Mouse (Mus musculus) liver, embryonic 13.5 days (tissue): ENCODE data around the gene Tox4. TPM values are rescaled to one million over a fixed set of nuclear protein-coding genes. Genes with fewer than 3 reads are reported as not detected.
A peak's percentile ranks its signal among the peaks of the same experiment; 100 is the strongest.

Experiments
- ATAC-seq: fragments of 200-750 bp; cut with Nextera tagmentation; 2 replicates; pipeline ENCODE4 v1.8.0; 2017; ENCODE audit warnings: low read depth, mild to moderate bottlenecking, moderate number of reproducible peaks, moderate library complexity
- DNase-seq: peaks from one replicate; pipeline ENCODE4 v3.0.0; 2022
- H3K27ac ChIP-seq: fragments of 300-500 bp; sonication (generic); 2 replicates; pipeline ENCODE4 v1.5.1; 2015; ENCODE audit warnings: moderate library complexity, mild to moderate bottlenecking, inconsistent platforms
- H3K27me3 ChIP-seq: fragments of 300-500 bp; sonication (generic); 2 replicates; pipeline ENCODE4 v1.6.1; 2015; ENCODE audit warnings: mild to moderate bottlenecking, inconsistent platforms
- H3K36me3 ChIP-seq: fragments of 300-500 bp; sonication (generic); 2 replicates; pipeline ENCODE4 v1.6.1; 2015; ENCODE audit warnings: mild to moderate bottlenecking, inconsistent platforms
- H3K4me1 ChIP-seq: fragments of 300-500 bp; sonication (generic); replicated peaks from 2 replicates; pipeline ENCODE4 v1.6.1; 2015; ENCODE audit warnings: inconsistent platforms
- H3K4me2 ChIP-seq: fragments of 300-500 bp; sonication (generic); 2 replicates; pipeline ENCODE4 v1.6.1; 2015; ENCODE audit warnings: inconsistent platforms, mild to moderate bottlenecking, moderate library complexity
- H3K4me3 ChIP-seq: fragments of 300-500 bp; sonication (generic); replicated peaks from 2 replicates; pipeline ENCODE4 v1.5.1; 2015; ENCODE audit warnings: mild to moderate bottlenecking, inconsistent platforms
- H3K9ac ChIP-seq: fragments of 300-500 bp; sonication (generic); 2 replicates; pipeline ENCODE4 v1.6.1; 2015; ENCODE audit warnings: mild to moderate bottlenecking, inconsistent platforms
- H3K9me3 ChIP-seq: fragments of 300-500 bp; sonication (generic); replicated peaks from 2 replicates; pipeline ENCODE4 v1.6.1; 2016; ENCODE audit warnings: inconsistent platforms
- WGBS: fragments of 180-500 bp; shearing (Covaris S2); methylation state at CpG from one replicate; pipeline ENCODE4 v1.1.7; 2015; ENCODE audit not compliant: insufficient replicate concordance; 5-methylcytosine and 5-hydroxymethylcytosine counted together
- polyA plus RNA-seq: library from polyadenylated mRNA; unstranded; fragments of >200 nt; fragmentation: Nextera tagmentation; extraction: Ambion mirVana; gene quantifications from 2 replicates; pipeline ENCODE4 v1.2.1, GENCODE M21; 2015

Gene Tox4
- polyA plus RNA-seq, 1 experiment from 2014 or later, result 19.8 TPM

GRCm38 (mm10) chr14:52314808-52315150 lies 35.8 kb downstream of the Tox4 start:
- no peak overlapping the region for H3K9ac ChIP-seq
- H3K36me3 ChIP-seq, result peaks cover 10% of the 10 kb centered on the region; the same call in 1 of the 2 replicates
- peaks cover 24% of the 10 kb centered on the region for H3K4me1 ChIP-seq
- peak overlapping the region; percentile 81 for H3K4me2 ChIP-seq
- H3K9me3 ChIP-seq, result no peaks in the 10 kb centered on the region
- peaks cover 51% of the 10 kb centered on the region for H3K27me3 ChIP-seq
- peak overlapping the region; percentile 63 for H3K4me3 ChIP-seq
- no peak for DNase-seq
- WGBS, result 40% methylated on average over 8 of the region's 8 CpGs
- H3K27ac ChIP-seq, result no peak overlapping the region
- ATAC-seq, result no peak

- 0 out of 2 replicates have a peak, but pooled peaks have one; percentile 4 for ATAC-seq
- peaks cover 24% of the 10 kb centered on the region for H3K4me1 ChIP-seq
- H3K36me3 ChIP-seq, result peaks cover 10% of the 10 kb centered on the region; the same call in 1 of the 2 replicates
- peak overlapping the region; percentile 63 for H3K4me3 ChIP-seq
- H3K27me3 ChIP-seq, result peaks cover 51% of the 10 kb centered on the region
- DNase-seq, result no peak
- peak overlapping the region; percentile 60 for H3K9ac ChIP-seq
- no peak overlapping the region for H3K27ac ChIP-seq
- peak overlapping the region; percentile 81 for H3K4me2 ChIP-seq
- no peaks in the 10 kb centered on the region for H3K9me3 ChIP-seq
- WGBS, result 8% methylated on average over 17 of the region's 17 CpGs
These were observed 36.4 kb downstream of the Tox4 start for GRCm38 (mm10) chr14:52315283-52315780.

GRCm38 (mm10) chr14:52315792-52316440 lies 37.0 kb downstream of the Tox4 start:
- Histone ChIP-seq H3K36me3 (peaks cover 8% of the 10 kb centered on the region; the same call in 1 of the 2 replicates), H3K27ac (no peak overlapping the region; the same call in 1 of the 2 replicates), H3K9ac (peak overlapping the region; percentile 60), H3K9me3 (no peaks in the 10 kb centered on the region), H3K4me1 (peaks cover 24% of the 10 kb centered on the region), H3K4me2 (peak overlapping the region; percentile 81), H3K27me3 (peaks cover 51% of the 10 kb centered on the region), H3K4me3 (peak overlapping the region; percentile 63)
- DNase-seq (no peak), ATAC-seq (peak; percentile 66)
- WGBS, result under 1% methylated on average over 37 of the region's 41 CpGs

- Histone ChIP-seq H3K27me3 (peaks cover 55% of the 10 kb centered on the region), H3K36me3 (peaks cover 8% of the 10 kb centered on the region; the same call in 1 of the 2 replicates), H3K9ac (peak overlapping the region; percentile 60), H3K4me2 (peak overlapping the region; percentile 81), H3K9me3 (no peaks in the 10 kb centered on the region), H3K4me1 (peaks cover 24% of the 10 kb centered on the region), H3K27ac (no peak overlapping the region), H3K4me3 (peak overlapping the region; percentile 63)
- DNase-seq, result no peak
- ATAC-seq, result peak; percentile 32; the same call in 1 of the 2 replicates
- 15% methylated on average over 16 of the region's 16 CpGs for WGBS
These were observed 37.7 kb downstream of the Tox4 start for GRCm38 (mm10) chr14:52316441-52317225.

GRCm38 (mm10) chr14:52319361-52319760 lies 40.4 kb downstream of the Tox4 start:
- H3K27ac ChIP-seq, result no peak overlapping the region
- H3K4me3 ChIP-seq, result no peak overlapping the region
- ATAC-seq (no peak), DNase-seq (no peak)
- H3K36me3 ChIP-seq, result no peaks in the 10 kb centered on the region
- peaks cover 51% of the 10 kb centered on the region for H3K27me3 ChIP-seq
- no peak overlapping the region for H3K4me2 ChIP-seq
- H3K4me1 ChIP-seq, result peaks cover 24% of the 10 kb centered on the region
- WGBS, result 58% methylated on average over 6 of the region's 6 CpGs
- H3K9ac ChIP-seq, result no peak overlapping the region
- H3K9me3 ChIP-seq, result no peaks in the 10 kb centered on the region

- Histone ChIP-seq H3K4me3 (no peak overlapping the region), H3K36me3 (no peaks in the 10 kb centered on the region), H3K27me3 (peaks cover 77% of the 10 kb centered on the region), H3K9me3 (no peaks in the 10 kb centered on the region), H3K9ac (no peak overlapping the region), H3K4me2 (no peak overlapping the region), H3K27ac (no peak overlapping the region), H3K4me1 (no peaks in the 10 kb centered on the region)
- no peak for DNase-seq
- no peak for ATAC-seq
- 14% methylated on average over 4 of the region's 4 CpGs for WGBS
These were observed 46.9 kb downstream of the Tox4 start for GRCm38 (mm10) chr14:52325890-52326289.

- H3K4me2 ChIP-seq, result peak overlapping the region; percentile 44
- no peaks in the 10 kb centered on the region for H3K4me1 ChIP-seq
- H3K36me3 ChIP-seq, result no peaks in the 10 kb centered on the region
- DNase-seq, result no peak
- no peaks in the 10 kb centered on the region for H3K9me3 ChIP-seq
- peaks cover 88% of the 10 kb centered on the region for H3K27me3 ChIP-seq
- no peak for ATAC-seq
- no peak overlapping the region for H3K9ac ChIP-seq
- peak overlapping the region; percentile 26; the same call in 1 of the 2 replicates for H3K4me3 ChIP-seq
- no peak overlapping the region for H3K27ac ChIP-seq
- 6% methylated on average over 14 of the region's 14 CpGs for WGBS
These were observed 48.5 kb downstream of the Tox4 start for GRCm38 (mm10) chr14:52327375-52327901.

- H3K4me3 ChIP-seq, result peak within 1 kb of the TSS; percentile 26
- peaks cover 89% of the 10 kb centered on the region for H3K27me3 ChIP-seq
- WGBS, result 4% methylated on average over 26 of the region's 26 CpGs
- no peak for DNase-seq
- H3K4me1 ChIP-seq, result no peaks in the 10 kb centered on the region
- no peaks in the 10 kb centered on the region for H3K9me3 ChIP-seq
- H3K36me3 ChIP-seq, result no peaks in the 10 kb centered on the region
- no peak within 1 kb of the TSS for H3K9ac ChIP-seq
- H3K27ac ChIP-seq, result no peak within 1 kb of the TSS
- ATAC-seq, result no peak
- H3K4me2 ChIP-seq, result peak within 1 kb of the TSS; percentile 44
These were observed 49.2 kb downstream of the Tox4 start, which contains the start of gene Sall2 for GRCm38 (mm10) chr14:52327910-52328812. TSS of gene Sall2 (minus strand) at chr14:52328762.

GRCm38 (mm10) chr14:52331069-52331750 lies 52.3 kb downstream of the Tox4 start:
- H3K9ac ChIP-seq, result no peak overlapping the region
- no peaks in the 10 kb centered on the region for H3K4me1 ChIP-seq
- H3K27ac ChIP-seq, result no peak overlapping the region
- DNase-seq (no peak), ATAC-seq (no peak)
- H3K4me2 ChIP-seq, result no peak overlapping the region
- H3K27me3 ChIP-seq, result peaks cover 76% of the 10 kb centered on the region
- H3K36me3 ChIP-seq, result no peaks in the 10 kb centered on the region
- no peaks in the 10 kb centered on the region for H3K9me3 ChIP-seq
- H3K4me3 ChIP-seq, result no peak overlapping the region
- 24% methylated on average over 4 of the region's 4 CpGs for WGBS

GRCm38 (mm10) chr14:52332171-52332570 lies 53.2 kb downstream of the Tox4 start:
- 52% methylated on average over 3 of the region's 3 CpGs for WGBS
- Histone ChIP-seq H3K4me1 (no peaks in the 10 kb centered on the region), H3K27me3 (peaks cover 66% of the 10 kb centered on the region), H3K4me3 (no peak overlapping the region), H3K36me3 (no peaks in the 10 kb centered on the region), H3K9me3 (no peaks in the 10 kb centered on the region), H3K4me2 (no peak overlapping the region), H3K9ac (no peak overlapping the region), H3K27ac (no peak overlapping the region)
- no peak for ATAC-seq
- DNase-seq, result no peak
